Mouse (Mus musculus): Measurements from ENCODE around the gene Irgm1. TPM values are rescaled to one million over a fixed set of nuclear protein-coding genes. Genes with fewer than 3 reads are reported as not detected.
"Not testable (repeated sequence)": the region's sequence is repeated elsewhere in the genome, so short reads cannot be mapped to it uniquely, and the experiment has no call there.

Irgm1 gene
- total RNA-seq, 2 experiments from 2014 or later: 7.9 to 8.0 TPM

DNA sequence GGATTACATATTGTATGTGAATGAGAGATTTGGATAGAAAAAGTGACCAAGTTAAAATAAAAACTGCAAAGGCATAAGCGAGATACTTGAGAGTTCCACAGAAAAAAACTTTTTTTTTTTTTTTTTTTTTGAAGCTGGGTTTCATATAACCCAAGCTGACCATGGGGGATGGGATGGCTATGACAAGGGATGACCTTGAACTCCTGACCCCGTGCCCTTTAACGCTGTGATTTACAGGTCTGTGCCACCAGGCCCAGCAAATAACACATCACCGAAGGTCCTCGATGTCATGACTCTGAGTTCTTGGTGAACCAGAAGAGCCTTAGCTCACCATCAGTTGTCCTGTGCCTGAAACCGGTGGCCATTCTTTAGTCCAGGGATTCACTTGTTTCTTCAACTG, 35.6 kb downstream of the Irgm1 start:
- DNase-seq (ENCODE audit: low spot score in 2 of 2): no peak

DNA sequence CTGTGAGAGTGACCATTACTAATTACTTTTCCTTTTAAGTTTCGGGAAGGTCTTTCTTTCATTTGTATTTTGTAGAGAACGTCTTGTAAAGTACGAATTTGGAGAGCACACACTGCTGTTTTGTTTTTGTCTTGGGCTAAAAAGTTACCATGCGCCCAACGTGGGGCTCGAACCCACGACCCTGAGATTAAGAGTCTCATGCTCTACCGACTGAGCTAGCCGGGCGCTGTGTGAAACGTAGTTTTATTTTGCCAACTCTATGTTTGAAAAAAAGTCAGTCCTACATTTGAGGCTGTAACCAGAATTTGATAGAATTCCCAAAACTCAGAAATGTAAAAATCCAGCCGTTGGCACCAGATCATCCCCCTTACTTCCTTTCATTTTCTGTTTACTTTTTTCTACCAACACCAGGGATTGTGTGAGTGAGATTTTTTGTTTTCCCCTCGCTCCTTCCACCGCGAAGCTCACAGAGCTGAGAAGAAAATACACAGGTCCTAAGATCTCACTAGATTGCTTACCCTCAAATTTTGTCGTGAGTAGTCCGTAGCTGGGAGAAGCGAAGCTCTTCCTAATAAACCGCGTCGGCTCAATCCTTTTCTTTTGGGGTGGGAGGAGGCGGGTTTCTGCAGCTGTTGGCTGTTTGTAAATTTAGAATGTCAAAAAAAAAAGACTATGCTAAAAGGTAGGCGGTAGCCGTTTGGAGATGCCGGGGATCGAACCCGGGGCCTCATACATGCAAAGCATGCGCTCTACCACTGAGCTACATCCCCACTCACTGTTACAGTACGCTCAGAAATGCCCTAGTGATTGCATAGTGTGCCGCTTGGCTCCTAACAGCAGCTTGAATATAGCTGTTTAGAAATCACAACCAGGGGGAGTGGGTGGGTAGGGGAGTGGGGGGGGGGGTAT, 37.5 kb downstream of the Irgm1 start:
- DNase-seq (ENCODE audit: low spot score in 2 of 2): peak; percentile 81 to 87

DNA sequence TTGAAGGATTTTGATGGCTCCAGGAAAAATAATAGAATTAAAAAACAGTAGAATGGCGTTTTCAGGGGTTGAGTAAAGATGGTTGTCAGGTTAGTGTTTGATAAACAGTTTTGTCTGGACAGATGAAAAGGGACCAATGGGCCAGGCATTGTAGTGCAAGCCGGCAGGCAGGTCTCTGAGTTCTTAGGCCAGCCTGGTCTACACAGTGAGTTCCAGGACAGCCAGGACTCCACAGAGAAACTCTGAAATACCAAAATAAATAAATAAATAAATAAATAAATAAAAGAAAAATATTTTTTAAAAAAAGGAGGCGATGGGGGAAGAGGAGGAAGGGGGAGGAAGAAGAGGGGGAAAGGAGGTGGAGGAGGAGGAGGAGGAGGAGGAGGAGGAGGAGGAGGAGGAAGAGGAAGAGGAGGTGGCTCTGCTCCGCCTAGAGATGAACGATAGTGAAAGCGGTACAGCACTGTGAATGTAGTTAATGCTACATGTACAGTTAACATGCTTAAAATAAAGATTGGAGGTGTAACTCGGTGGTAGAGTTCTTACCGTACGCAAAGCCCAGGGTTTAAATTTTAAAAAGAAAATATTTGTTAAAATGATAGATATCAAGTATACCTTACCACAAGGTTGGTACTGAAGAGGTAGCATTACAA, 38.3 kb downstream of the Irgm1 start:
- no peak for DNase-seq (ENCODE audit: low spot score in 2 of 2)

DNA sequence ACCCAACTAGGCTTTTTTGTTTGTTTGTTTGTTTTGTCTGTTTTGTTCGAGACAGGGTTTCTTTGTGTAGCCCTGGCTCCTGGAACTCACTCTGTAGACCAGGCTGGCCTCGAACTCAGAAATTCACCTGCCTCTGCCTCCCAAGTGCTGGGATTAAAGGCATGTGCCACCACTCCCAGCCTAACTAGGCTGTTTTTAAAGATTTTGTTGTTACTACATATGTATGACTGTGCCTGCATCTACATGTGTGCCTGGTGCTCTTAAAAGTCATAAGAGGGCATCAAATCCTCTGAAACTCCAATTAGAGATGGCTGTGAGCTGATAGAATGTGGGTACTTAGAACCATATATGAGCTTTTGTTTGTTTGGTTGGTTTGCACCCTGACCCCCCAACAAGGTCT, 40.2 kb downstream of the Irgm1 start:
- no peak for DNase-seq (ENCODE audit: low spot score in 2 of 2)

DNA sequence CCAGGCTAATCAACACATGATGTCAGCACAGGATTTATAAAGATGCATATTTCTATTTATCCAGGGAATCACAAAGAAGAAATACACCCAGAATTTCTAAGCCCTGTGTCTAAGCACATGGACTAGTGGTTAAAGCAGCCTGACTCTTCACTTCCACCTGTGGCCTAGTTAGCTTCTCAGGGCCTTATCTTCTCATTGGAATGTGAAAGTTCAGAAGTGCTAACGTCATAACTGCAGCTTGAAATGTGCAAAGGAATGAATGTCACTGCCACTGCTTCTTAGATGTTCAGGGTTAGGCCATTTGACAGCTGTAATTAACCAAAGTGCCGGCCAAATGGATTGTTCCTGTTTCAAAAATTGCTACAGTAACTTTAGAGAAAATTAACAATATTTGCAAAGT, 41.2 kb downstream of the Irgm1 start:
- no peak for DNase-seq (ENCODE audit: low spot score in 2 of 2)

DNA sequence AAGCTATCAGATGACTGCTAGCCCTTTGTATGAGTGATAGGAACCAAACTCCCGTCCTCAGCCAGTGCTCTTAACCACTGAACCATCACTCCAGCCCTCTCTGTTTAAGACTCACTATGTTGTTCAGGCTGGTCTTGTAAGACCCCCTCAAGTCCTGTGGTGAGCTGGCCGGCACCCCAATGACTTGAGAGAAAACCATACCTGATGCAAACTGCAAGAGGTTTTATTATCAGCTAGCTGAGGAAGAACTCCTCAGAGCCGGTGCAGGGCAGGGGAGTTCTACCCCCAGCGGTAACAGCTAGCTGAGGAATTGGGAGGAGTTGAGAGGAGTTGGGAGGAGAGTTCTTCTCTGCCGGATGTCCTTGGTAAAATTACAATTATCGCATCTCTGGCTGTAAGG, 43.6 kb downstream of the Irgm1 start:
- no peak for DNase-seq (ENCODE audit: low spot score in 2 of 2)

DNA sequence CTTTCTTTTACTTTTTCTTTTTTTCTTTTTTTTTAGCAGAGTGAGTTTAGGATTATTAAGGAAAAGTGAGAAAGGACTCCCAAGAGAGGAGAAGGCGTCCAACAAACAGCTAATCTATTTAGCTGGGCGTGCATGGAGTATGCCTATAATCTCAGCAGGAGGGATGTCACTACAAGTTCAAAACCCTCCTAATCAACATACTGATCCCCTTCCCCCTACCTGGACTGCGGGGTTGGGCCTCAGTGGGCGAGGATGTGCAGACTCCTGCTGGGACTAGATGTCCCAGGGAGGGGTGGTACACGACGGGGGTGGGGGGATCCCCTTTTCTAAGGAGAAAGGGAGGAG, 44.8 kb downstream of the Irgm1 start:
- DNase-seq (ENCODE audit: low spot score in 2 of 2): no peak

DNA sequence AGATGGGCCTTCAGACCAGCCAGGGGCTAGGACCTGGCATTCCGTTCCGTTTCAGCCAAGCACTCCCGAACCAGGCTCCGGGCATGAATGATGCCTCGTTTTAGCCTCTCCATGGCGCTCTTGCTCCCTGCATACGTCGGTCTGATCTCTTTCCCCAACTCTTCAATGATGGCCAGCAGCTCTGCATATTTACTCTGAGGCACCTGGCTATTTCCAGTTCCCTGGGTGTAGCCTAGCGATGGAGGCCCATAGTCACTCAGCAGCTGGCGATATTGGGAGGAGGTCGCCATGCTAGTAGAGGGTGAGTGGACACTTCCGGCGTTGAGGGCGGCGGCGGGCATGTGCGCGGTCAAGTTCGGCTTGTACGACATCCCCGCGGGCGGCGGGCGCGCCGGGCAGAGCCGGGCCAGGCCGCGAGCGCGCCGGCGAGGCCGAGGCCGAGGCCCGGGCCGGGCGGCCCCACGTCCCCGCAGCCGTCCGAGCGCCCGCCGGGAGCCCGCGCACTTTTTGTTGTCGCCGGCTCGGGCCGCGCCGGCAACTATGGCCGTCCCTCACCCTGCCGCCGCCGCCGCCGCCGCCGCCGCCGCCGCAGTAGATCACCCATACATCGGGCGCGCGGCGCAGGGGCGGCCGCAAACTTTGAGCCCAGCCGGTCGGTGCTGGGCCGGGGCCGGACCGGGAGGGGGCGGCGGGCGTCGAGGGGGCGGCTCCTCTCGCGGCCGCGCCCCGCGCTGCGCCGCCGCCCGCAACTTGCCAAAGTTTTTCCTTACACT, 45.3 kb downstream of the Irgm1 start, which contains the start of the genes Trim7 and Gm12184:
Gene Trim7 (plus strand): TSS at position 162 of the 773 bp plus-strand sequence.
Gene Gm12184 (minus strand): TSS at position 677 of the 773 bp plus-strand sequence.
- DNase-seq (ENCODE audit: low spot score in 2 of 2): not testable (repeated sequence)

DNA sequence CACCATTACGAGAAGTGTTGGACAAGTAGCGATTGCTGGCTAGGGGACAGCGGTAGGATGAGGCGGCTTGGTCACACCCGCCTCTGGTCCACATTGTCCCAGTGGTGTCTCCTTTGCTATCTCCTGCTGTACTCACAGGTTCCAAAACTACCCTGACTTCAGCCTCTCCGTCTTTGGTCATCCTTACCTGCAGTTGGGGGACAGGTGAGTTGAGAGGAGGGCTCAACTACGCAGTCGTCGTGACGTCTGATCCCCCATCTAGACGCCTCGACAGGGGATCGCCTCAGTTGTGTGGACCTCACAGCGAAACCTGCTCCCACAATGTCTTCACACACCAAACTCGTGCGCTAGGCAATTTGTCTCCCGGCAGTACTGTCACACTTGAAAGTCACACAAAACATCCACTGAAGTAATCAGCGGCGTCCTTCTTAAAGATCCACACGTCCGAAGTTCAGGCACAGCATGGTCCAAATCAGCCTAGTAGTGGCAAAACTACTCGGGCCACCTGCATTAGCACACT, 47.1 kb downstream of the Irgm1 start:
- no peak for DNase-seq (ENCODE audit: low spot score in 2 of 2)

DNA sequence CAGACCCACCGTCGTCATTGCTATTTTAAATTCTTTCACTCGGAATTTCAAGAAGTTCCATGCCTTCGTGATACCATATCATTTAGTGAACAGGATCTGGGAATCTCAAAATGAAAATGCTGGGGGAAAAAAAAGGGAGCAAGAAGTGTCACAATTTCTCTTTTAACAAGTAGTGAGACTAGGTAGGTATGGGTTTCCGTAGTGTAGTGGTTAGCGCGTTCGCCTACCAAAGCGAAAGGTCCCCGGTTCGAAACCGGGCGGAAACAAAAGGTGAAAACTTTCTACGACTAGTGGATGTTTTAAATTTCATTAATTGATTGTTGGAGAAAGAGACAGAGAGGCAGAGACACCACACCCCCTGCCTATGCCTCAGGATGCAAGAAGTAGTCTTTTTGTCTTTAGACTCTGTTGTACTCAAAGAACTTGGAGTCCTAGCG, 47.9 kb downstream of the Irgm1 start:
- no peak for DNase-seq (ENCODE audit: low spot score in 2 of 2)

DNA sequence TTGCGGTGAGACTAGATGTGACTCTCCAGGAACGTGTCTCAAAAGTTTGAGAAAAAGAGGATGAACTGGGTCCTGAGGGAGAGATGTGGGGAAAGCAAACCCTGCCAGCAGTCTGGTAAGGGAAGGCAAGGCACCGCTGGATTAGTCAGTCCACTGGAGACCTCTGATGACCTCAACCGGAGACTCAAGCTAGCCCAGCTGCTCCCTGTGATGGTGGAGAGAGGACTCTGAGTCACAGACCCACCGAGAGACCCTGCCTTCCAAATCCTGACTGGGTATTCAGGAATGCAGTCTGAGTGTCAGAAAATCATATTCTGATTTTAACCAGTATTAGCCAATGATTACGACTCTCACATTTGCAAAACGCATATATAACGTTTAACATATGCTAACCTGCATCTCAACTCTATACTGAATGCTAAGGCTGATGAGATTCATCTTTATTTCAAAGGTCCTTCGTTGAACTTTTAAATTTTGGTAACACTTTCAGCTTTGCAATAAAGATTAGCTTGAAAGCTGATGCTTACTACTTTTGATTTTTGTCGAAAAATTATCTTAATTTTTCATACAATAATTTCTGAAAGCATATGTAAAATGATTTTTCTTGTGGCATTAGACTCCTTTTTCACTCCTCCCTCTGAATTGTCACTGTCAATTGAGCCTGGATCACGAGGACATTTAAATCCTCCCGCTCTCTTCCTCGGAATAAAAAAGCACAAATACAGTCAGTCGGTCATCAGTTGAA, 48.5 kb downstream of the Irgm1 start:
- no peak for DNase-seq (ENCODE audit: low spot score in 2 of 2)

DNA sequence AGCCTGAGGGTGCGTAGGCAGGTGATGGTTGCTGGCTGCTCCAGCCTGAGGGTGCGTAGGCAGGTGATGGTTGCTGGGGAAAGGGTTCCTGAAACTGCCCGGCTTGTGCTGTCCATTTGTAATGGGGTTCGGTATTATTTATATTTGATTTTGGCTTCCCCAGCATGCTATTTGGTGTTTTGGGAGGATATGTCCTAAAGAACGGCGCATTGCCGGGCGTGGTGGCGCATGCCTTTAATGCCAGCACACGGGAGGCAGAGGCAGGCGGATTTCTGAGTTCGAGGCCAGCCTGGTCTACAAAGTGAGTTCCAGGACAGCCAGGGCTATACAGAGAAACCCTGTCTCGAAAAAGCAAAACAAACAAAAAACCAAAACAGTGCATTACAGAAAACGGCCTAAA, 50.2 kb downstream of the Irgm1 start:
- not testable (repeated sequence) for DNase-seq (ENCODE audit: low spot score in 2 of 2)

DNA sequence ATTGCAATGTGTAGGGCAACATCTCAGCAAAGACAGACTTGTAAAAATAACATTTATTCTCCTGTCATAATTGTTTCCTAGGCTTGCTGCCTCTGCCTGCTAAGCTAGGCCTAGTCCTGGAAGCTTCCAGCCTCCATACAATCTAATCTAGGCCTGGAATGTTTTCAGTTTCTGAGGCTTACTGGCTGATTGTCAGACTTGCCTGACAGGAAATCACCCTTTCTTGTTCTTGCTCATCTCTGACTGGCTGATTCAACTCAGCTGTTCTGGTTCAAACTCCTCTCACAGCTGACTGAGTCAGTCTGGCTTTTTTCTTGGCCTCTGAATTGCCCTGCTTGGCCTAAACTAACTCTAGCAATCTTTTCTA, 51.2 kb downstream of the Irgm1 start:
- DNase-seq (ENCODE audit: low spot score in 2 of 2): no peak

DNA sequence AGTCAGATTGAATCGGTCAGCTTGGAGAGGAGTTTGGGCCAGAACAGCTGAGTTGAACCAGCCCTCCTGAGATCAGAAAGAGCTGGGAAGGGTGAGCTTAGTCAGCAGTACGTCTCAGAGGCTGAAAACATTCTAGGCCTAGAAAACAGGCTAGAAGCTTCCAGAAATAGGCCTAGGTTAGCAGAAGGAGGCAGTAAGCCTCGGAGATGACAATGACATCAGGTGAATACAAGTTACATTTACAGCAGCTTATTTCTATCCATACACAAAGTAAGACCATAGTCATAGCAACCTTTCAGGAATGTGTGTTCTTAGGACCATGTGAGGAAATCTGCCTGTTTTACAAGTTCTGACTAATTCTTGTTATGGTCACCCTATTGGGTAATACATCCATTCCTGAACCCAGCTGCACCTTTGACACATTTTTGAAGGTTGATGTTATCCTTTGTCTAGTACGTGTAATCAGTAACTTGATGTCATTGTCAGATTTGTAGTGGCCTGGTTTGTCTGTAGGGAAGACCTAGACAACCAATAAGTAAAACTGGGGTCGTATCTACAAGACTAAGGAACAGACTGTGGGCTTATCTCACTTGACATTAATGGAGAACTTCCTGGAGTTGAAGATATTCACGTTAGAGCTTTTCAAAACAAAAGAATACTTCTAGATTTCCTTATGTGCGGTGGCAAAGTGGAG, 51.7 kb downstream of the Irgm1 start:
- no peak for DNase-seq (ENCODE audit: low spot score in 2 of 2)

DNA sequence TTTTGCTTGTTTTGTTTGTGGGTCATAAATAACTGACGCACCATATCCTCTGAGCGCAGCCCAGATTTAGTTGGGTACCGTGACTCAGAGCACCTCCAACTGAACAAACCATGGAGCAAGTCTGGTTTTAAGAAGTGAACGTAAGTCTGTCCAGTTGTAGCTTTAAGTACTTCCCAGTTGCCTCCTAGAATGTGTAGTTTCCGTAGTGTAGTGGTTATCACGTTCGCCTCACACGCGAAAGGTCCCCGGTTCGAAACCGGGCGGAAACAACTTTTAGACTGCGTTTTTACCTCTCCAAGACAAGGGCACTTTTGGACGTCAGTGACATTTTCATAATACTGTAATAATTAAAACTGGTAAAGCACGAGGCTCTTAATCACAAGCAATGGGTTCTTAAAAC, 53.1 kb downstream of the Irgm1 start:
- peak; percentile 49 to 69 for DNase-seq (ENCODE audit: low spot score in 2 of 2)

DNA sequence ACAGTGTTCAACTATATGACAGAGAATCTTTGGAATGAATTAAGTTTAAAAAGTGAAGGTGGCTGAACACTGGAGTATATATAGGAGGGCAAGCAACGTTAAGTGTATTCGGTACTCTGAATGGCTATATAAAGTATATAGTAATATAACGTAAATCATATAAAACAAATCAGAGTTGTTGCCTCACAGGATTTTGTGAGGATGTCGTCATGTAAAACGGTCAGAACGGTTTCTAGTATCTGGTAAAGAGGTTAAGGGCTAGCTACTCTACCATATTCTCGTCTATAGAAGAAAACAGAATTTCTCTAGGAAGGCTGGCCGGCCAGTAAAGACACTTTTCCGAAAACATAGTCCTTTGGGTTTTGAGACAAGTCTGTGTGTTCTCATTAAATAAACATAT, 53.7 kb downstream of the Irgm1 start:
- no peak for DNase-seq (ENCODE audit: low spot score in 2 of 2)

DNA sequence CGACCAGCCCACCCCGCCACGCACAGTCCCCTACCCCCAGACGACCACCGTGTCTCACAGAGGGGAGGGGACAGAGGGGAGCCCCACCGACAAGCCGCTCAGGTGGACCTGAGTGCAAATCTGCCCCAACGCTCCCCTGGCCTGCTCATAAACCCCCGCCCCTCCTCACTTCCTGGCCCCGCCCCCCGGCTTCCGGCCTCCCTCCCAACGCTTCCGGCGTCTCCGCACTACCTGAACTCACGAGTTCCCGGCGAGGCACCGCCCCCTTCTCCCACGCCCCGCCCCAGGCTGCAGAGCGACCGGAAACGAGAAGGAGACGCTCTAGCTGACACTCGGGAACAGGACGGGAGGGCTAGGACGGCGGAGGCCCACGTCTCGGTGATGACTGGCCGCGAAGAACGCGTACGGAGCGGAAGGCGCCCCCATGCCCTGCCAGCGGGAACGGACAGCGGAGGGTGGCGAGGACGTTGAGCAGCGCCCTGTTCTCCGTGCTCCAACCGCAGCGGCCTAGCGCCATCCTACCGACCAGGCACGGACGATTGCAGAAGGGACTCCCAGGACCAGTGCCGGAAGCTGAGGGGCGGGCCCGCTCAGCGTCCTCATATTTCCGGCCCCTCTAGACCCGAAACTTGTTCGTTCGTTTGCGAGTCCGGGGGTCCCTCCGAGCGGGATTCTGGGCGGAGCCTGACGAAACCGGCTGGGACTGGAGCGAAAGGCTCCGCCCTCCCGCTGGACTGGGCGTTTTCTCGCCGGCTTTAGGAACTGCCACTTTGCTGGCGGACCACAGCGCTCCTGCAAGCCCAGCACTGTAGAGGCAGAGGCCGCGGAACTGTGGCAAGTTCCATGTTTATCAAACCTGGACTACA, 54.5 kb downstream of the Irgm1 start, which contains the start of gene Trim41:
Gene Trim41 (minus strand): TSS at position 554 of the 866 bp plus-strand sequence.
- peak; percentile 98 to 99 for DNase-seq (ENCODE audit: low spot score in 2 of 2)

DNA sequence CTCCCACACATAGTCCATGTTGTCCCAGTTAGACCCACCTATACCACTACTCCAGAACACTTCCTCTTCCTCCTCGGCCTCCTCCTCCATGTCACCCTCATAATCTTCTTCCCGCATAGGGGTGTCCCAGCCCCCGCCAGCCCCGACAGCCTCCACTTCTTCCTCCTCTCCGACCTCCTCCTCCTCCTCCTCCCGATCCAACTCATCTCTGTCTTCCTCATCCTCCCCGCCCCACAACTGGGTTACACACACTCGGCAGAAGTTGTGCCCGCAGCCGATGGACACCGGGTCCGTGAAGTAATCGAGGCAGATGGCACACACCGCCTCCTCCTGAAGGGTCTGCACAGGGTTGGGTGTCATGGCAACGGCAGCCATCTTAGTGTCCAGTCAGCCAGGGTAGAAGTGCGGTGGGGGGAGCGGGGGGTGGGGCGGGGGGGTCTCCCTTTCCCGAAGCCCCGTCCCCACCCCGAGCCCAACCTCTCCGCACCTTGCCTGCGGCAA, 55.2 kb downstream of the Irgm1 start:
- peak; percentile 25 to 42 for DNase-seq (ENCODE audit: low spot score in 2 of 2)

DNA sequence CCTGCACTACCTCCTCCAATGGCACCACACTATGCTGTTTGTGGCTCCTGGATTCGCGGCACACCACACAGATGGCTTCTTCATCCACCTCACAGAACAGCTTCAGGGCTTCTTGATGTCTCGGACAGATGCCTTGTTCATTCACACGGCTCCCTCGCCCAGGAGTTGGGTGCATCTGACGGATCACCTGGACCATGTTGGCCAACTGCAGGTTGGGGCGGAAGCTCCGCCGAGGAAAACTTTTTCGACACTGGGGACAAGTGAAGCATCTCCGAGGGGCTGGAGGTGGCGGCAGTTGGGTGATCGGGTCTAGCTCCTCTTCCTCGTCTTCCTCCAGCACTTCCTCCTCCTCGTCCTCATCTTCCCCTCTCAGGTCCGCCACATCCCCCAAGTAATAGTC, 55.6 kb downstream of the Irgm1 start:
- DNase-seq (ENCODE audit: low spot score in 2 of 2): no peak
